Mouse (Mus musculus): ENCODE results near the gene Fmod. TPM values are rescaled to one million over a fixed set of nuclear protein-coding genes. Genes with fewer than 3 reads are reported as not detected.
A peak's percentile ranks its signal among the peaks of the same experiment; 100 is the strongest.

Gene Fmod
- total RNA-seq, 1 experiment from 2014 or later = not detected

- no peak for ATAC-seq (ENCODE audit: extremely low read depth, insufficient number of reproducible peaks, low FRiP score, poor library complexity, severe bottlenecking)
Measured at GRCm38 (mm10) chr1:134071411-134072018, 34.5 kb downstream of the Fmod start.

- no peak for ATAC-seq (ENCODE audit: extremely low read depth, insufficient number of reproducible peaks, low FRiP score, poor library complexity, severe bottlenecking)
Measured at GRCm38 (mm10) chr1:134073061-134073564, 36.1 kb downstream of the Fmod start.

- ATAC-seq (ENCODE audit: extremely low read depth, insufficient number of reproducible peaks, low FRiP score, poor library complexity, severe bottlenecking) = no peak
Measured at GRCm38 (mm10) chr1:134073658-134074057, 36.6 kb downstream of the Fmod start.

GRCm38 (mm10) chr1:134074184-134074583 lies 37.1 kb downstream of the Fmod start:
- no peak for ATAC-seq (ENCODE audit: extremely low read depth, insufficient number of reproducible peaks, low FRiP score, poor library complexity, severe bottlenecking)

GRCm38 (mm10) chr1:134074606-134075005 lies 37.6 kb downstream of the Fmod start:
- ATAC-seq (ENCODE audit: extremely low read depth, insufficient number of reproducible peaks, low FRiP score, poor library complexity, severe bottlenecking) = no peak

- ATAC-seq (ENCODE audit: extremely low read depth, insufficient number of reproducible peaks, low FRiP score, poor library complexity, severe bottlenecking) = no peak
Measured at GRCm38 (mm10) chr1:134075532-134075931, 38.5 kb downstream of the Fmod start.

- ATAC-seq (ENCODE audit: extremely low read depth, insufficient number of reproducible peaks, low FRiP score, poor library complexity, severe bottlenecking) = no peak
Measured at GRCm38 (mm10) chr1:134076789-134077188, 39.7 kb downstream of the Fmod start.

- ATAC-seq (ENCODE audit: extremely low read depth, insufficient number of reproducible peaks, low FRiP score, poor library complexity, severe bottlenecking) = peak; percentile 6; the same call in 1 of the 2 replicates
Measured at GRCm38 (mm10) chr1:134077389-134078060, 40.5 kb downstream of the Fmod start.

GRCm38 (mm10) chr1:134078061-134078795 lies 41.2 kb downstream of the Fmod start:
- ATAC-seq (ENCODE audit: extremely low read depth, insufficient number of reproducible peaks, low FRiP score, poor library complexity, severe bottlenecking) = no peak

GRCm38 (mm10) chr1:134078802-134079476 lies 41.9 kb downstream of the Fmod start, which contains the start of gene Btg2:
Gene Btg2 (minus strand): TSS chr1:134079120.
- peak; percentile 75 for ATAC-seq (ENCODE audit: extremely low read depth, insufficient number of reproducible peaks, low FRiP score, poor library complexity, severe bottlenecking)

GRCm38 (mm10) chr1:134079477-134080163 lies 42.6 kb downstream of the Fmod start:
- ATAC-seq (ENCODE audit: extremely low read depth, insufficient number of reproducible peaks, low FRiP score, poor library complexity, severe bottlenecking) = no peak

GRCm38 (mm10) chr1:134080406-134080805 lies 43.4 kb downstream of the Fmod start:
- ATAC-seq (ENCODE audit: extremely low read depth, insufficient number of reproducible peaks, low FRiP score, poor library complexity, severe bottlenecking) = no peak

GRCm38 (mm10) chr1:134080881-134081450 lies 43.9 kb downstream of the Fmod start:
- no peak for ATAC-seq (ENCODE audit: extremely low read depth, insufficient number of reproducible peaks, low FRiP score, poor library complexity, severe bottlenecking)

- ATAC-seq (ENCODE audit: extremely low read depth, insufficient number of reproducible peaks, low FRiP score, poor library complexity, severe bottlenecking) = no peak
Measured at GRCm38 (mm10) chr1:134082987-134083516, 46.0 kb downstream of the Fmod start.

- no peak for ATAC-seq (ENCODE audit: extremely low read depth, insufficient number of reproducible peaks, low FRiP score, poor library complexity, severe bottlenecking)
Measured at GRCm38 (mm10) chr1:134083676-134084075, 46.6 kb downstream of the Fmod start.

- no peak for ATAC-seq (ENCODE audit: extremely low read depth, insufficient number of reproducible peaks, low FRiP score, poor library complexity, severe bottlenecking)
Measured at GRCm38 (mm10) chr1:134084128-134084527, 47.1 kb downstream of the Fmod start.

GRCm38 (mm10) chr1:134086017-134086416 lies 49.0 kb downstream of the Fmod start:
- ATAC-seq (ENCODE audit: extremely low read depth, insufficient number of reproducible peaks, low FRiP score, poor library complexity, severe bottlenecking) = 0 out of 2 replicates have a peak, but pooled peaks have one; percentile 4

- no peak for ATAC-seq (ENCODE audit: extremely low read depth, insufficient number of reproducible peaks, low FRiP score, poor library complexity, severe bottlenecking)
Measured at GRCm38 (mm10) chr1:134086811-134087398, 49.9 kb downstream of the Fmod start.
